Comparison of ENCODE assay signal across 8 mouse cellular contexts in genomic region chr16:17532271-17532670, GRCm38 (mm10). TPM values are rescaled to one million over a fixed set of nuclear protein-coding genes. Genes with fewer than 3 reads are reported as not detected.
DNase-seq lines count a peak whose midpoint lies in the region; ATAC-seq lines count a peak whose summit lies in the region.

No protein-coding gene starts in this region.

- H3K9me3 ChIP-seq in forebrain, embryonic 10.5 days = peaks cover 3% of the 10 kb centered on the region; the same call in 1 of the 2 replicates
- no peaks in the 10 kb centered on the region for H3K9me3 ChIP-seq in forebrain, embryonic 13.5 days (replicated peaks)
- H3K9me3 ChIP-seq in limb, embryonic 12.5 days = no peaks in the 10 kb centered on the region

- no peak for ATAC-seq in forebrain, embryonic 13.5 days
- no peak for ATAC-seq in limb, embryonic 12.5 days (ENCODE audit: insufficient number of reproducible peaks, insufficient read depth, low FRiP score, low TSS enrichment, low read depth)

- peaks cover 27% of the 10 kb centered on the region for H3K4me1 ChIP-seq in forebrain, embryonic 10.5 days
- peaks cover 21% of the 10 kb centered on the region for H3K4me1 ChIP-seq in forebrain, embryonic 13.5 days
- H3K4me1 ChIP-seq in limb, embryonic 12.5 days (replicated peaks) = peaks cover 22% of the 10 kb centered on the region

- no peak overlapping the region for H3K27ac ChIP-seq in forebrain, embryonic 10.5 days
- no peak overlapping the region for H3K27ac ChIP-seq in forebrain, embryonic 13.5 days
- no peak overlapping the region for H3K27ac ChIP-seq in limb, embryonic 12.5 days

- peak overlapping the region; percentile 69; the same call in 1 of the 2 replicates for H3K4me3 ChIP-seq in forebrain, embryonic 10.5 days
- no peak overlapping the region for H3K4me3 ChIP-seq in forebrain, embryonic 13.5 days
- peak overlapping the region; percentile 68; the same call in 1 of the 2 replicates for H3K4me3 ChIP-seq in limb, embryonic 12.5 days (replicated peaks)

- peaks cover 21% of the 10 kb centered on the region for H3K36me3 ChIP-seq in forebrain, embryonic 10.5 days (replicated peaks)
- peaks cover 18% of the 10 kb centered on the region for H3K36me3 ChIP-seq in forebrain, embryonic 13.5 days (ENCODE audit: poor library complexity, severe bottlenecking)
- H3K36me3 ChIP-seq in limb, embryonic 12.5 days = peaks cover 26% of the 10 kb centered on the region

- WGBS in forebrain, embryonic 10.5 days = 51% methylated on average over 4 of the region's 4 CpGs
- WGBS in forebrain, embryonic 13.5 days = 59% methylated on average over 4 of the region's 4 CpGs
- 56% methylated on average over 4 of the region's 4 CpGs for WGBS in limb, embryonic 12.5 days

- intact Hi-C loops in left cerebral cortex, postnatal 10 days (cut with DNase I) = no loop called here

- H3K9ac ChIP-seq in forebrain, embryonic 13.5 days = no peak overlapping the region
- no peak overlapping the region for H3K9ac ChIP-seq in limb, embryonic 12.5 days (replicated peaks)

- DNase-seq in forebrain, embryonic 10.5 days (ENCODE audit: extremely low spot score, low spot score) = no peak
- peak; percentile 74 for DNase-seq in A20 (ENCODE audit: low read depth, low spot score)
- DNase-seq in embryo, embryonic 10.5 days (ENCODE audit: low spot score) = peak; percentile 44
- DNase-seq in thymus, adult 18-20 months = no peak
- no peak for DNase-seq in left cerebral cortex, postnatal 10 days (ENCODE audit: extremely low spot score in 1 of 2, low spot score in 2 of 2)
- DNase-seq in left cerebral cortex, adult 9 months (ENCODE audit: low spot score in 2 of 2) = no peak

- H3K27me3 ChIP-seq in forebrain, embryonic 10.5 days (ENCODE audit: poor library complexity, severe bottlenecking) = no peaks in the 10 kb centered on the region
- no peaks in the 10 kb centered on the region for H3K27me3 ChIP-seq in forebrain, embryonic 13.5 days
- no peaks in the 10 kb centered on the region for H3K27me3 ChIP-seq in limb, embryonic 12.5 days

- H3K4me2 ChIP-seq in forebrain, embryonic 13.5 days = no peak overlapping the region
- peak overlapping the region; percentile 81; the same call in 1 of the 2 replicates for H3K4me2 ChIP-seq in limb, embryonic 12.5 days

RNA-seq across cellular contexts. Expression of gene Thap7, which starts 1.3 kb away (rescaled TPM):
- 51.7 and 53.4 TPM in 2 replicates for polyA plus RNA-seq in forebrain, embryonic 10.5 days (2016; fragmentation: Nextera tagmentation; extraction: Ambion mirVana)
- 58.3 and 59.2 TPM in 2 replicates for polyA plus RNA-seq in forebrain, embryonic 13.5 days (2015; fragmentation: Nextera tagmentation; extraction: Ambion mirVana)
- polyA plus RNA-seq in limb, embryonic 12.5 days (2016; fragmentation: Nextera tagmentation; extraction: Ambion mirVana) = 72.0 and 75.6 TPM in 2 replicates
- total RNA-seq in left cerebral cortex, postnatal 10 days (2021) = 10 to 100 TPM; 33.2 to 34.8 TPM

RNA-seq across cellular contexts. Expression of gene Lztr1, which starts 23.8 kb away (rescaled TPM):
- 78.1 and 92.3 TPM in 2 replicates for polyA plus RNA-seq in forebrain, embryonic 10.5 days (2016; fragmentation: Nextera tagmentation; extraction: Ambion mirVana)
- polyA plus RNA-seq in forebrain, embryonic 13.5 days (2015; fragmentation: Nextera tagmentation; extraction: Ambion mirVana) = 102 and 110 TPM in 2 replicates
- polyA plus RNA-seq in limb, embryonic 12.5 days (2016; fragmentation: Nextera tagmentation; extraction: Ambion mirVana) = 104 and 111 TPM in 2 replicates
- 100 to 1,000 TPM; 162 to 169 TPM for total RNA-seq in left cerebral cortex, postnatal 10 days (2021)

RNA-seq across cellular contexts. Expression of gene Lrrc74b, which starts 28.8 kb away (rescaled TPM):
- polyA plus RNA-seq in forebrain, embryonic 10.5 days (2016; fragmentation: Nextera tagmentation; extraction: Ambion mirVana) = 0.26 and 0.51 TPM in 2 replicates
- polyA plus RNA-seq in forebrain, embryonic 13.5 days (2015; fragmentation: Nextera tagmentation; extraction: Ambion mirVana) = 0.32 and 0.77 TPM in 2 replicates
- polyA plus RNA-seq in limb, embryonic 12.5 days (2016; fragmentation: Nextera tagmentation; extraction: Ambion mirVana) = not detected in 2 replicates
- under 1 TPM; 0.26 to 0.34 TPM for total RNA-seq in left cerebral cortex, postnatal 10 days (2021)

RNA-seq across cellular contexts. Expression of gene P2rx6, which starts 29.4 kb away (rescaled TPM):
- polyA plus RNA-seq in forebrain, embryonic 10.5 days (2016; fragmentation: Nextera tagmentation; extraction: Ambion mirVana) = 0.46 and 0.62 TPM in 2 replicates
- 0.84 and 0.97 TPM in 2 replicates for polyA plus RNA-seq in forebrain, embryonic 13.5 days (2015; fragmentation: Nextera tagmentation; extraction: Ambion mirVana)
- 0.26 and 0.33 TPM in 2 replicates for polyA plus RNA-seq in limb, embryonic 12.5 days (2016; fragmentation: Nextera tagmentation; extraction: Ambion mirVana)
- total RNA-seq in left cerebral cortex, postnatal 10 days (2021) = under 1 TPM; 0.16 to 0.24 TPM

RNA-seq across cellular contexts. Expression of gene Aifm3, which starts 42.9 kb away (rescaled TPM):
- polyA plus RNA-seq in forebrain, embryonic 10.5 days (2016; fragmentation: Nextera tagmentation; extraction: Ambion mirVana) = 1.3 and 2.8 TPM in 2 replicates
- polyA plus RNA-seq in forebrain, embryonic 13.5 days (2015; fragmentation: Nextera tagmentation; extraction: Ambion mirVana) = 8.6 and 10.4 TPM in 2 replicates
- 0.45 and 0.55 TPM in 2 replicates for polyA plus RNA-seq in limb, embryonic 12.5 days (2016; fragmentation: Nextera tagmentation; extraction: Ambion mirVana)
- total RNA-seq in left cerebral cortex, postnatal 10 days (2021) = 10 to 100 TPM; 24.4 to 27.2 TPM

Comparison
In these comparisons a context has a peak if more than half of its experiments do, and no peak if none do; other contexts are left out.
1. DNase-seq: peak in A20 (single experiment) and embryo, embryonic 10.5 days (single experiment); none in forebrain, embryonic 10.5 days (single experiment), thymus, adult 18-20 months (0 of 2), left cerebral cortex, postnatal 10 days (0 of 2) and left cerebral cortex, adult 9 months (0 of 2).